In the genomic region with DNA sequence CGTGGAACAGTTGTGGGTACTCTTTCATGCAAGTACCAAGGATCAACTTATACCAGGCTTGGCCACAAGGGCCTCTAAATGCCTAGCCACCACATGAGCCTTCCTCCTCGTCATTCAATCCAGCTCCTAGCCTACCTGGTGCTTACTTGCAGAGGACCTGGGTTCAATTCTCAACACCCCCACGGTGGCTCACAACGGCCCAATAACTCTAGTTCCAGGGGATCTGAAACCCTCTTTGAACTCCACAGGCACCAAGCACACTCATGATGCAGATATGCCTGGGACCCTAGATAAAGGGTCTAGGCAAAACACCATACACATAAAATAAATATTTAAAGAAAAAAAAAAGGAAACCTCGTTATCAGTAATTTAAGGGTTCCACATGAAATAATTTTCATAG, we compare ENCODE assay signal across 8 mouse cellular contexts. TPM values are rescaled to one million over a fixed set of nuclear protein-coding genes. Genes with fewer than 3 reads are reported as not detected.
A peak's percentile ranks its signal among the peaks of the same experiment; 100 is the strongest.
DNase-seq lines count a peak whose midpoint lies in the region; ATAC-seq and TF ChIP-seq lines count a peak whose summit lies in the region.

No protein-coding gene starts in this region.

- H3K9ac ChIP-seq in limb, embryonic 13.5 days = peak overlapping the region; percentile 98
- H3K9ac ChIP-seq in neural tube, embryonic 12.5 days = peak overlapping the region; percentile 99

- WGBS in limb, embryonic 13.5 days = 45% methylated on average over 5 of the region's 5 CpGs
- 67% methylated on average over 5 of the region's 5 CpGs for WGBS in neural tube, embryonic 12.5 days

- no peaks in the 10 kb centered on the region for H3K9me3 ChIP-seq in limb, embryonic 13.5 days
- no peaks in the 10 kb centered on the region for H3K9me3 ChIP-seq in neural tube, embryonic 12.5 days

- ATAC-seq in erythroid progenitor cell, adult 5-6 weeks (replicated peaks; ENCODE audit: low FRiP score, poor library complexity, severe bottlenecking) = 0 out of 2 replicates have a peak, but pooled peaks have one; percentile 15
- no peak for ATAC-seq in limb, embryonic 13.5 days (ENCODE audit: low FRiP score, low read depth)
- no peak for ATAC-seq in neural tube, embryonic 12.5 days (ENCODE audit: low FRiP score, low read depth)

- H3K27ac ChIP-seq in layer of hippocampus, adult 2 months = peak overlapping the region; percentile 96; the same call in 1 of the 2 replicates
- H3K27ac ChIP-seq in limb, embryonic 13.5 days = no peak overlapping the region
- no peak overlapping the region for H3K27ac ChIP-seq in neural tube, embryonic 12.5 days

- peak overlapping the region; percentile 78 for H3K4me2 ChIP-seq in limb, embryonic 13.5 days (replicated peaks)
- peak overlapping the region; percentile 84 for H3K4me2 ChIP-seq in neural tube, embryonic 12.5 days (replicated peaks)

- no peak for DNase-seq in layer of hippocampus, adult 2 months (ENCODE audit: low spot score in 2 of 2)
- no peak for DNase-seq in layer of hippocampus, adult 18-20 months (ENCODE audit: low spot score in 2 of 2)
- peak; percentile 38 for DNase-seq in T-cell, adult 2 months (ENCODE audit: low spot score)
- DNase-seq in adrenal gland, postnatal 14 days = no peak
- no peak for DNase-seq in gastrocnemius, adult 18-20 months (ENCODE audit: low spot score)

- H3K4me1 ChIP-seq in limb, embryonic 13.5 days = peaks cover 37% of the 10 kb centered on the region
- H3K4me1 ChIP-seq in neural tube, embryonic 12.5 days = peaks cover 20% of the 10 kb centered on the region

- H3K4me3 ChIP-seq in layer of hippocampus, adult 2 months = peak overlapping the region; percentile 100
- H3K4me3 ChIP-seq in limb, embryonic 13.5 days = peak overlapping the region; percentile 99
- H3K4me3 ChIP-seq in neural tube, embryonic 12.5 days = peak overlapping the region; percentile 100

- TF ChIP-seq CTCF in layer of hippocampus, adult 2 months (conservative IDR thresholded peaks at IDR 0.05) = peak; percentile 62

- no peaks in the 10 kb centered on the region for H3K36me3 ChIP-seq in limb, embryonic 13.5 days
- H3K36me3 ChIP-seq in neural tube, embryonic 12.5 days = no peaks in the 10 kb centered on the region

- H3K27me3 ChIP-seq in limb, embryonic 13.5 days = no peaks in the 10 kb centered on the region
- no peaks in the 10 kb centered on the region for H3K27me3 ChIP-seq in neural tube, embryonic 12.5 days (replicated peaks)

RNA-seq across cellular contexts. Expression of gene Ist1, which starts 1.3 kb away (rescaled TPM):
- 10 to 100 TPM; 87.0 to 94.9 TPM for total RNA-seq in layer of hippocampus, adult 2 months (2021)
- 10 to 100 TPM; 87.1 to 90.9 TPM for total RNA-seq in layer of hippocampus, adult 18-20 months (2021)
- 66.7 and 85.9 TPM in 2 replicates for total RNA-seq in erythroid progenitor cell, adult 5-6 weeks (2015; ENCODE audit: low replicate concordance)
- 45.2 and 62.4 TPM in 2 replicates for total RNA-seq in erythroid progenitor cell, adult 5-6 weeks (2017; ENCODE audit: low replicate concordance)
- polyA plus RNA-seq in limb, embryonic 13.5 days (2015; fragmentation: Nextera tagmentation; extraction: Ambion mirVana) = 159 and 162 TPM in 2 replicates
- polyA plus RNA-seq in neural tube, embryonic 12.5 days (2016; fragmentation: Nextera tagmentation; extraction: Ambion mirVana) = 197 TPM in 2 replicates
- 75.4 and 85.1 TPM in 2 replicates for total RNA-seq in adrenal gland, postnatal 14 days (2021)
- 10 to 100 TPM; 27.7 to 32.7 TPM for total RNA-seq in gastrocnemius, adult 18-20 months (2021)

RNA-seq across cellular contexts. Expression of gene Zfp821, which starts 13.6 kb away (rescaled TPM):
- 10 to 100 TPM; 47.0 to 47.6 TPM for total RNA-seq in layer of hippocampus, adult 2 months (2021)
- 10 to 100 TPM; 41.0 to 42.1 TPM for total RNA-seq in layer of hippocampus, adult 18-20 months (2021)
- total RNA-seq in erythroid progenitor cell, adult 5-6 weeks (2015; ENCODE audit: low replicate concordance) = 14.3 and 14.8 TPM in 2 replicates
- 38.2 and 43.3 TPM in 2 replicates for total RNA-seq in erythroid progenitor cell, adult 5-6 weeks (2017; ENCODE audit: low replicate concordance)
- polyA plus RNA-seq in limb, embryonic 13.5 days (2015; fragmentation: Nextera tagmentation; extraction: Ambion mirVana) = 38.7 and 40.4 TPM in 2 replicates
- polyA plus RNA-seq in neural tube, embryonic 12.5 days (2016; fragmentation: Nextera tagmentation; extraction: Ambion mirVana) = 77.7 and 79.1 TPM in 2 replicates
- 10.9 and 13.4 TPM in 2 replicates for total RNA-seq in adrenal gland, postnatal 14 days (2021)
- 1 to 10 TPM; 3.6 to 5.6 TPM for total RNA-seq in gastrocnemius, adult 18-20 months (2021)

RNA-seq across cellular contexts. Expression of gene Atxn1l, which starts 45.8 kb away (rescaled TPM):
- total RNA-seq in layer of hippocampus, adult 2 months (2021) = 10 to 100 TPM; 40.1 to 44.5 TPM
- 10 to 100 TPM; 40.9 to 42.1 TPM for total RNA-seq in layer of hippocampus, adult 18-20 months (2021)
- 2.9 and 10.1 TPM in 2 replicates for total RNA-seq in erythroid progenitor cell, adult 5-6 weeks (2015; ENCODE audit: low replicate concordance)
- total RNA-seq in erythroid progenitor cell, adult 5-6 weeks (2017; ENCODE audit: low replicate concordance) = 4.4 and 5.8 TPM in 2 replicates
- polyA plus RNA-seq in limb, embryonic 13.5 days (2015; fragmentation: Nextera tagmentation; extraction: Ambion mirVana) = 6.7 and 11.3 TPM in 2 replicates
- polyA plus RNA-seq in neural tube, embryonic 12.5 days (2016; fragmentation: Nextera tagmentation; extraction: Ambion mirVana) = 6.3 and 7.8 TPM in 2 replicates
- 41.2 and 47.6 TPM in 2 replicates for total RNA-seq in adrenal gland, postnatal 14 days (2021)
- total RNA-seq in gastrocnemius, adult 18-20 months (2021) = 10 to 100 TPM; 21.8 to 23.4 TPM
